Mouse (Mus musculus) c-Kit-positive CD71-positive TER-119-positive erythroid progenitor cells, embryonic 14.5 days (primary cell): ENCODE data around the gene Fgl2.
A peak's percentile ranks its signal among the peaks of the same experiment; 100 is the strongest.
"Not testable (repeated sequence)": the region's sequence is repeated elsewhere in the genome, so short reads cannot be mapped to it uniquely, and the experiment has no call there.

Experiments
- DNase-seq: peaks from one replicate; pipeline ENCODE4 v3.0.0-alpha.2; 2013; ENCODE audit warnings: low spot score

The Fgl2 gene

DNA sequence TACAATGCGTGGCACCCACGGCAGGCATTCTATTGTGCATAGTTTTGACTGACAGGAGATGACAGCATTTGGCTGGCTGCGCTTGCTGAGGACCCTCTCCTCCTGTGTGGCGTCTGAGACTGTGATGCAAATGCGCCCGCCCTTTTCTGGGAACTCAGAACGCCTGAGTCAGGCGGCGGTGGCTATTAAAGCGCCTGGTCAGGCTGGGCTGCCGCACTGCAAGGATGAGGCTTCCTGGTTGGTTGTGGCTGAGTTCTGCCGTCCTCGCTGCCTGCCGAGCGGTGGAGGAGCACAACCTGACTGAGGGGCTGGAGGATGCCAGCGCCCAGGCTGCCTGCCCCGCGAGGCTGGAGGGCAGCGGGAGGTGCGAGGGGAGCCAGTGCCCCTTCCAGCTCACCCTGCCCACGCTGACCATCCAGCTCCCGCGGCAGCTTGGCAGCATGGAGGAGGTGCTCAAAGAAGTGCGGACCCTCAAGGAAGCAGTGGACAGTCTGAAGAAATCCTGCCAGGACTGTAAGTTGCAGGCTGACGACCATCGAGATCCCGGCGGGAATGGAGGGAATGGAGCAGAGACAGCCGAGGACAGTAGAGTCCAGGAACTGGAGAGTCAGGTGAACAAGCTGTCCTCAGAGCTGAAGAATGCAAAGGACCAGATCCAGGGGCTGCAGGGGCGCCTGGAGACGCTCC is at the start of gene Fgl2:
Gene Fgl2, plus strand, starts transcription at position 150 of the 687 bp plus-strand sequence.
- DNase-seq: peak; percentile 9

DNA sequence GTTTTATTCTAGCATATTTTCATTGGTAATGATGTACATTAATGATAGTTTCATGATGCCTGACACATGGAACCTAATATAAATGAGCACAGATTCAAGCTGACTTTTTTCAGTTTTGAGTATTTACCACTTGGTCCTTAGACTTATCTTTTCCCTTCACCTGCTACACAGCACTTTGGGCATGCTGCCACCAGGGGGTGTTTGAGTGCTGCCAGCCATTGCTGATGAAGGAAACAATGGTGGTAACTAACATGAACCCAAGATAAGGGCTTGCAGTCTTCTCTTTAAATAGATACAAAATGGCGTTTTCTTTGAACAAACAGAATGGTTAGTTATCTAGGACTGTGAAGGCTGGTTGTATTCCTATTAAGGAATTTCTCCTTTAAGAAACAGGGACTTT is 45.9 kb upstream of the Fgl2 start:
- DNase-seq: peak; percentile 31

DNA sequence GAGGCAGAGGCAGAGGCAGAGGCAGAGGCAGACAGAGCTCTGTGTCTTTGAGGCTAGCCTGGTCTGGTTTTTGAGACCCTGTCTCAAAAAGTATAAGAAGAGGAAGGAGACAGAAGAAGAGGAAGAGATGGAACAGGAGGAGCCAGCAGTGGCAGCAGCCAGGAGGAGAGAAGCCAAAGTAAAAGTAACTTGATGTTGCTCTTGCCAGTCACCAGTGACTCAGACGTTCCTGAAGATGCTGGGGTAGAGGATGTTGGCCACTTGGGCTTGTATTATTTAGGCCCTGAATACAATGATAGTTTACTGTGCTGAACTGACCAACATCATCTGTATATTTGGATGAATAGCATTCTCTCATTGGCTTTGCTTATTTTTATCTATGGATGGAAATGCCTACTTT is 43.9 kb upstream of the Fgl2 start:
- DNase-seq: no peak

GRCm38 (mm10) chr5:21329672-21330665 is 42.5 kb upstream of the Fgl2 start:
- no peak for DNase-seq

GRCm38 (mm10) chr5:21331656-21332055 is 40.8 kb upstream of the Fgl2 start:
- DNase-seq: no peak

DNA sequence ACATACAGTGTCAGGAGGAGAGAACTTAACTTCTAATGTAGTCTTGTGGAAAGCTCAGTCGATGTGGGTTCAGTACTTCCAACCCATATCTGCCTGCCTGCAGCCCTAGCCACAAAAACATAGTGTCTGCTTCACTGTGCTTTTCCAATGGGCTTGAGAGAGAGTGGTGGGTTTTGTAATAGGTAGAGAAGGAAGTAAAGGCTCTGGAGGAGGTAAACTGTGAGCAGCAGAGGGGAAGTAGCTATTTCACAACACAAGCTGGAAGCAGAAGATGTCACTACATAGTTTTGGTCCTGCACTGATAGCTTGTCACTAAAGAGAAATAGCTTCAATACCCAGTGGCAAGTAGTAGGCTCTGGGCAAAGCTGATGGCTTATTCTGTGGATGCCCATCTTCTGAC is 40.3 kb upstream of the Fgl2 start:
- DNase-seq: no peak

- DNase-seq: not testable (repeated sequence)
Measured at GRCm38 (mm10) chr5:21342265-21342664, 30.2 kb upstream of the Fgl2 start.

DNA sequence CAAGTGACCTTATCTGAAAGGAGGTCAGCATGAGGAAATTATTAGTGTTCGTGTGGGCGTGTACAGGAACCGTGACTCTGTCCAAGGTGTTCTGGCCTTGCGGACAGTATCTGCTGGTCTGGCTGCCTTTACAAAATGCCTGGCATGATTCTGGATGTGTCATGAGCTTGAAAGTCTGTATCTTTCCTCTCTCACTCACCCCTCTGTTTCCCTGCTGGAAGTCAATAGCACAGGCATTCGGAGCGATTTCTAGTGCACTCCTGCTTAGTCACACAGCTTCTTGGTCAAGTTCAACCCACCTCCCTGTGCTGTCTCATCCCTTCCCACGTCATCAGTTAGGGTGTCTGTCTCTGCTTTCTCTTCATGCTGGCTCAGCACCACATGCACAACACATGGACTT is 24.1 kb upstream of the Fgl2 start:
- DNase-seq: no peak

DNA sequence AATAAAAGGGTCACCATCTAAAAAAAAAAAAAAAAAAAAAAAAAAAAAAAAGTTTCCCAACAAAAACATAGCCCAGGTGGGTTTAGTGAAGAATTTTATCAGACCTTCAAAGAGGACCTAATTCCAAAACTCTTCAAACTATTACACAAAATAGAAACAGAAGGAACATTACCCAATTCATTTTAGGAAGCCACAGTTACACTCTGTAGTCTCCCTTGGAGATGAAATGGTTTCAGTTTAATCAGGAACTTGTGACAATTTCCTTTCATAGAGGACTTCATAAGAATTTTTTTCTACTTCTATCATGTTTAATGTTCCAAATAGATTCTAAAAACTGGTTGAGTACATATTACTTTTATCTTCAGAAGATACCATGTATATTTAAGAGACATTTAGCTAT is 20.8 kb upstream of the Fgl2 start:
- no peak for DNase-seq

DNA sequence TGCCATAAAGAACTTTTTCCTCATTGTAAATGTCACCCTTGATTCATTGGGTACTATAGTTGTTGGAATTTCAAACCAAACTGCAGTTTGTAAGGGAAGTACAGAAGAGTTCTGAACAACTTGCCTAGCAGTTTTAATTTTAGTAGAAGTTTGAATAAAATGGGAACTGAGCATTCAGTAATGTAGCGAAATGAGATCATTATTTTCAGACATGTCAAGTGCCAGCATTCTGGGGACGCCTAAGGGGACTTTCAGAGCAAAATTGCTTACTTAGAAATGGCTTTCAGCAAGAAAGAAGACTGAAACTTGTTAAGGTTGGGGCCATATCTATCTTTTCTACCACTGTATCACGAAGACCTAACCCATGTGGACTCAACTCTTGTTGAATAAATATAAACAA is 13.8 kb upstream of the Fgl2 start:
- no peak for DNase-seq

GRCm38 (mm10) chr5:21363343-21363742 is 9.1 kb upstream of the Fgl2 start:
- no peak for DNase-seq

GRCm38 (mm10) chr5:21366338-21367053 is 5.9 kb upstream of the Fgl2 start:
- no peak for DNase-seq

- no peak for DNase-seq
Measured at GRCm38 (mm10) chr5:21367514-21367913, 4.9 kb upstream of the Fgl2 start.

- no peak for DNase-seq
Measured at GRCm38 (mm10) chr5:21370218-21370947, 2.1 kb upstream of the Fgl2 start.

DNA sequence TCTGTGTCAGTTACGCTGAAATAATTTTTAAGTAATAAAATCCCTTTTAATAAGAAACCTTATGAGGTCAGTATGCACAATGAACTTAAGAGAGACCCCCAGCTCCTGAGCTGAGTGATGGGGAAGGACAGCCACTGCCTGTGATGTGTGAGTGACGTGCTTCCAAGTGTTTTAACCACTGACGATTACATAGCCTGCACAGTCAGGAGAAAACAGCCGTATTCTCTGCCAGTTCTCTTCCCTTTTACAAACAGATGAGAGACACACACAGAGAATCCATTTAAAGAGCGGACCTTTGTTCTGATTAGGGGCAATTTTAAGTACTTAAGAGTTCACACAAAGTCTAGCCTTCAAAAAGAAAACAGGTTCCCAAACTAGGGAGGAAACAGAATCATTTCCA is 522 bp upstream of the Fgl2 start:
- DNase-seq: no peak

DNA sequence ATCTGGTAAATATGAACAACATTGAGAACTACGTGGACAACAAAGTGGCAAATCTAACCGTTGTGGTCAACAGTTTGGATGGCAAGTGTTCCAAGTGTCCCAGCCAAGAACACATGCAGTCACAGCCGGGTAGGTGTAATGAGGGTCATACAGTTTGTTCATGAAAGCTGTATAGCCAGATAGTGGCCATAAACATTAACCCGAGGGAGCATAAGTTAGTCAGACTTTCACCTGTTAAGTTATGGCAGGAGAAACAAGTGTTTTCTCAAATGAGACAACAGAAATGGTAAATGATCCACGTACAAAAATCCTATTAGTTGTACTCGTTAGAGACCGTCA is 707 bp downstream of the Fgl2 start:
- DNase-seq: no peak

DNA sequence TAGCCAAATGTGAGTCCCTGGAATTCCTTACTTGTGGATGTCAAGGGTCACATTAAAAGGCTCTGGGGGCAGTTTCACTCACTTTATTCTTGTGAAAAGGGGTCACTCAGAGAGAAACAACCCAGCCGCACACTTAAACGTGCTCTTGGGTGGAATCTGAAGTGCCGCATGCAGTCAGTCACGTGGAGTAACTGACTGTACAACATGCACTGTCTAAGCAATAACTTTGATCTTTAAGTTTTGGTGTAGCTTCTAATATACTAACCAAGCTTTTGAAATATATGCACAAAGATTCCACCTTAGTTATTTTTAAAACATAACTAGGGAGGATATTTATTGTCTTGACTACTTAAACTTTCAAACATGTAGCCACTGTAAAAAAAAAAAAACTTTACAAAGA is 4.5 kb downstream of the Fgl2 start:
- no peak for DNase-seq

- DNase-seq: no peak
Measured at GRCm38 (mm10) chr5:21378397-21378796, 6.0 kb downstream of the Fgl2 start.

GRCm38 (mm10) chr5:21381986-21382385 is 9.5 kb downstream of the Fgl2 start:
- DNase-seq: no peak

DNA sequence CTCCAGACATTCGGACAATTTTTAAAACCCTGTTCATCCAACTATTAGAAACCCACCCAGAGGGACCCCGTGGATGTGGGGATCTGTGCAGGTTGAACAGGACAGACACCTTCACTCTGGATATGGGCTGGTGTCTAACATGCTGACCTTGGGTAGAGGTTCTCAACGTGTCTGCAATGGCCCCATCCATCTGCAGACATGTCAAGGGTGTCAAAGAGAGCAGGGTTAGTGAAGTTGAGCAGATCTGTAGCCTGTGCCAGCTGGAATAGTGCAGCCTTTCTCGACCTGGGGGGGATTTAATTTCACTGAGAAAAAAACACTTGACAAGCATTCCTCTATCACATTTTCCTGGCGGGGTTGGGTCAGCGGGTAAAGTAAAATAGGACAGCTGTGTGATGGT is 10.2 kb downstream of the Fgl2 start:
- DNase-seq: no peak

GRCm38 (mm10) chr5:21383392-21384251 is 11.2 kb downstream of the Fgl2 start:
- DNase-seq: no peak
